Mouse (Mus musculus): ENCODE measurements at regions not wholly inside any gene's neighbourhood (a gene's known extent, or its start where the extent isn't known, plus 50 kb on each side); places are given as distances from the start of the nearest gene placed in this dataset.

GRCm38 (mm10) chr3:71590840-71591239 lies 1376.8 kb downstream of the Sis start:
- DNase-seq (ENCODE audit: low spot score in 2 of 2) = no peak

- no peak for DNase-seq (ENCODE audit: low spot score in 2 of 2)
Observed at GRCm38 (mm10) chr3:71563820-71564418, 1403.7 kb downstream of the Sis start.

- DNase-seq (ENCODE audit: low spot score in 2 of 2) = no peak
Observed at GRCm38 (mm10) chr3:71562901-71563300, 1404.8 kb downstream of the Sis start.

GRCm38 (mm10) chr3:71545821-71546220 lies 1421.8 kb downstream of the Sis start:
- no peak for DNase-seq (ENCODE audit: low spot score in 2 of 2)

GRCm38 (mm10) chr3:71512860-71513259 lies 1454.8 kb downstream of the Sis start:
- peak in 1 of 2 experiments; percentile 8 for DNase-seq (ENCODE audit: low spot score in 2 of 2)
